Mouse (Mus musculus): ENCODE results near the gene Psmc2.

The Psmc2 gene

GRCm38 (mm10) chr5:21803691-21804188 lies 18.7 kb downstream of the Psmc2 start:
- DNase-seq (ENCODE audit: extremely low read depth, low read depth): no peak

- no peak for DNase-seq (ENCODE audit: extremely low read depth, low read depth)
These were observed 19.8 kb downstream of the Psmc2 start for GRCm38 (mm10) chr5:21804837-21805236.

GRCm38 (mm10) chr5:21810924-21811323 lies 25.8 kb downstream of the Psmc2 start:
- no peak for DNase-seq (ENCODE audit: extremely low read depth, low read depth)

- peak; percentile 61 for DNase-seq (ENCODE audit: extremely low read depth, low read depth)
These were observed 28.9 kb downstream of the Psmc2 start for GRCm38 (mm10) chr5:21813994-21814393.

- no peak for DNase-seq (ENCODE audit: extremely low read depth, low read depth)
These were observed 41.3 kb downstream of the Psmc2 start for GRCm38 (mm10) chr5:21826370-21826769.

- no peak for DNase-seq (ENCODE audit: extremely low read depth, low read depth)
These were observed 42.6 kb downstream of the Psmc2 start for GRCm38 (mm10) chr5:21827643-21828042.

GRCm38 (mm10) chr5:21828855-21829254 lies 43.8 kb downstream of the Psmc2 start:
- no peak for DNase-seq (ENCODE audit: extremely low read depth, low read depth)

GRCm38 (mm10) chr5:21831761-21832160 lies 46.7 kb downstream of the Psmc2 start:
- DNase-seq (ENCODE audit: extremely low read depth, low read depth): no peak

GRCm38 (mm10) chr5:21844676-21845075 lies 59.6 kb downstream of the Psmc2 start:
- peak; percentile 21 for DNase-seq (ENCODE audit: extremely low read depth, low read depth)

GRCm38 (mm10) chr5:21846616-21847290 lies 61.7 kb downstream of the Psmc2 start:
- DNase-seq (ENCODE audit: extremely low read depth, low read depth): no peak

- no peak for DNase-seq (ENCODE audit: extremely low read depth, low read depth)
These were observed 62.4 kb downstream of the Psmc2 start for GRCm38 (mm10) chr5:21847438-21847837.

GRCm38 (mm10) chr5:21851679-21852340 lies 66.7 kb downstream of the Psmc2 start:
- DNase-seq (ENCODE audit: extremely low read depth, low read depth): no peak
